Mouse (Mus musculus) spleen, postnatal 10 days (tissue): ENCODE measurements at regions not wholly inside any gene's neighbourhood (a gene's known extent, or its start where the extent isn't known, plus 50 kb on each side); places are given as distances from the start of the nearest gene placed in this dataset.

ENCODE experiments used
- DNase-seq, 2 experiments: peaks; one replicate each; pipeline ENCODE4 v3.0.0; 2021 to 2022; ENCODE audit warnings: low spot score in 2 of 2

DNA sequence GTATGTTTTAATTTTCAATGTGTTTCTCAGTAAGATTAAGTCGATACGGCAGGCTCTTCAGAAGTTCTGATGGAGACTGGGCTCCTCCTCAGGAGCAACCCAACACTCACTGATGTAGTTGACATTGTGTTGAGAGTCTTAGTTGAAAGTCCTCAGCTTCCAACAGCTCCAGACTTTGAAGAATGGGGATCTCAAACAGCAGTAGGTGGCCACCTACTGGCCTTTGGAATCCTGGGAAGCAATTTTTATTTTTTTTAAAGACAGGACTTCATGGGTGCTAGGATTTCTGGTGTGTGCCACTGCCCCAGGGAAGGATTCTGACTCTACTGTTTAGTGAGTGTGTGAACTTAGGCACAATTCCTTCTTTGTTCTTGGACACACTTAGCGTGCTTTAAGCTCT, 225.9 kb upstream of the Tbc1d5 start:
- DNase-seq, result no peak

DNA sequence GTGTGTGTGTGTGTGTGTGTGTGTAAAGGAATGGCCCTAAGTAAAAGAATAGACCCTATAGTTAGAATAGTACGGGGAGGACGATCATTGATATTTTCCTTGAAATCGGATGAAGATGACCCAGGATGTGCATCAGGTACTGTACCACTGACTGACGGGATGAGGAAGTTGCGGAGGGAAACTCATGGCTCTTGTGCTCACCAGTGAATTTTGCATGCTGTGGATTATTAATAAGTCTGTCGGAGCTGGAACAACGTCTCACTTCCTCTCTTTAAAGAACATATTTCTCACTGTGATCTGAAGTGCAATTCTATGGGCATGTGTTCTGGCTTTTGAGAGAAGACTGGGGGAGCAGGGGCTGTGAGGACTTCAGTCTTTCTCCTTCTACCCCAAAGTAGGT, 218.8 kb upstream of the Tbc1d5 start:
- DNase-seq, result no peak

DNA sequence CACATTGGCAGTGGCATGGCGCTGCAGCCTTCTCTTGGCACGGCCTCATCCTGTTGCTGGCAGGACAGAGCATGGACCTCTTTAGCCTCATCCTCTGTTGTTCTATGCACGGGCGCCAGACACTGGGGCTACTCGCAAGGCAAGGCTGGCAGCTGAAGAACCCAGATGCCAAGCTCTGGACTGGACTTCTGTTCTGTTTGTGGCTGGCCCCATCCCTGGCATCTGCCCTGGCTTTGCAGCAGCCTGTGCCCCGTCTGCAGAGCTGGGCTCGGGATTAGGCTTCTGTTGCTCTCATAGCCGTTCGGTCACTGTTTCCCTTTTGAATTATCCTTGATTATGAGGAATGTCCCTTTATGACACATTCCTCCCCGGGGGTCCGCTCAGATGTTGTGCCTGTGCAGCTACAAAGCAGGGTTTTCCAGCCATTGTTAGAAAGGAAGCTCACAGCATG, 214.6 kb upstream of the Tbc1d5 start:
- DNase-seq, result no peak

DNA sequence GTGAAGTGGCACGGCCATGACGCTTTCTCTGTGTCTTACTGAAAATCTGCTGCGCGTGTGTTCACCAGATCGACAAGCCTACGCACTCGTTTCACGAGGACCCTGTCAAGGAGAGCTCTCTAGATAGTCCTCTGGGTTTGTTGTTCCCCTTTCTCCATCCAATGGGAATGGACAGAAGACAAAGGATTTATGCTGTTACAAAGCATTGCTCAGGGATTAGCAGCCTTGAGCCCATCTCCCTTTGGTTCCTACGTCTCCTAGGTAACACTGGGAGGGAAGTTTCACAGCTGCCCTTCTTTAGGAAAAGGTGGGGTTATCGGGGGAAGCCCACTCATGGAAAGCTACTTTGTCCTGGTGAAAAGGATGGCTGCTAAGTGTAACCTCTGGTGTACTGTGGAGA, 212.7 kb upstream of the Tbc1d5 start:
- no peak for DNase-seq

DNA sequence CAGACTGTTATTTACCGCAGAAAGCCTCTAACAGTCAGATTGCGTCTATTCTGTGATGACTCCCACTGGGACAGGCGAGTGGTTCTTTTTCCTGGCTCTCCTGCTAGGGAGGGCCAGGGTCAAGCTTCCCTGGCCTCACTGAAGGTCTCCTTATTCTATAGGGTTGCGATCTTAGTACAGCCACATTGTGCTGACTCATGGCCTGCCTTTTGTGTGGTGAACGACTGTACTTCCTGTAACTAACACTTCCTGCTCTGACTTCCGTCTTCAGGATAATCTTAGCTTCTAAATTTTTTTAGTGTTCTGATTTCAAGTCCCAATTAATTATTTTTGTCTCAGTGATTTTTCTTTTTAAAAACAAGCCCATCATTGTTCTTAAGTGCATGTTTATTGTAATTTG, 203.4 kb upstream of the Tbc1d5 start:
- DNase-seq, result no peak

DNA sequence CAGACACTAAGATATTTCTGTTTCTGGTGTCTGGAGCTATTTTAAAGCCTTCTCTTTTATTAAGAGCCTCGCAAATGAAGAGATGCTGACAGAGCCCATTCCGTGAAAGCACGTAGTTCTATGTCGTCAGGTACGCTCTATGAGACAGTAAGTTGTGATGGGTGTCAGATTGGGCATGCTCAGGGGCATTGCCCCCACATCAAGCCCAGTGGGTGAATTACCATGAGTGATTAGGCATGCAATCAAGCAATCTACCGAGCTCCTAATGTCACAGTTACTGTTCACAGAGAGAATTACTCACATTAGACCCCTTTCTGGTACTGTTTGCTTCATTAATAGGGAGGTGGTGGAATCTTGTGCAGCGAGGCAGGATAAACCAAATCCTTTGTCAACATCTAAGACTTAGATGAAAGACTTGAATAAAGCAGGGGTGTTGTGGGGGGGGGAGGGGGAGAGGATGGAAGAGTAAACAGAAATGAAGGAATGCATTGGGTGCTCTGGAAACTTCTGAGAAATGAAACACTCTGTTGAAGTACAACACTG, 192.9 kb upstream of the Tbc1d5 start:
- no peak for DNase-seq

DNA sequence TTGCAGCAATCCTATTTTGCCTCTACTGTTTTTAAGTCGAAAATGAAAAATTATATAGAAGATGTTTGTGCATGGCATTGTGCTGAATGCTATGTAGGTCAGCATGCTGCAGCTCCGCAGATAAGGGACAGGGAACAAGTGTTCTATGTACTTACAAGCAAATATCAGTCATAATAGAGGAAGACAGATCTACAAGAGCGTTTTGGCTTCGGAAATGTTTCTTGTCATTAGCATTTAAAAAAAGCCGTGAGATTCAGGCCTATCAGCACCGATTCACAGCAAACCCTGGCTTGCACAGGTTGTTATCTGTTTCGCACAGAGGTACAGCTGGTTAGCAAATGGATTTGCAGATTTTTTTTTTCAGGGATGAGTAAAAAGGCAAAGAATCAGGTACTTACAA, 191.8 kb upstream of the Tbc1d5 start:
- no peak for DNase-seq

DNA sequence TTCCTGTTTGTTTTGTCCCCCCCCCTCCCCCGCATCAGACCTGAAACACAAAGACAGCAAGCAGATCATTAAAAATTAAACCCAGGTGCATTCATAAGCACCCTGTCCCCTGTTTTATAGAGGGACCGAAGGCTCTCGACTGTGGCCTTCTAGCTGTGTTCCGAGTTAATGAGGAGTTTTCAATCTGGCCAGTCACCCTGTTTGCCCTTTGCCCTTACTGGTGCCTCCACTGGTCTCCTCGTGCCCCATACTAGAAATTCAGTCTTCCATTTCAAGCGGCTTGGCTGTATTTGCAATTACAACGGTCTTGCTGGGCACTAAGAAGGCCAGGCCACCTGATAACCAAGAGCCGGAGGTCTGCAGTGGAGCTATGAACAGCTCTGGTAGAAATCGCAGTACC, 190.9 kb upstream of the Tbc1d5 start:
- no peak for DNase-seq

DNA sequence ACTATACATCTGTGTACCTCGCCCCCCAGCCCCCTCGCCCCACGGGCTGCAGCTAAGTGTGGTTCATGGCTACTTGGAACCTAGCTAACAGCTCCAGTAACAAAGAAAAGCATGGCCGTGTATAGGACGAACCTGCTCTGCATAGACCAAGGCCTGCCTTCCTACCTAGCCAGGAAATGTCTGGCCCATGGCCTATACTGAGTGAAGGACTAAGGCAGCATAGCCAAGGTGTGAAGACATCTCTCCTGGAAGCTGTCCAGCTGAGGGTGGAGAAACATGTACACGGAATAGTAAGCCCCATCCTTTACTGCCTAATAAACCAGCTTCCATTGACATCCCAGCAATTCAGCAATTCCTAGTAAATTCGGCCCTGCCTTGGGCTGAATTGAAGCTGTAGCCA, 183.6 kb upstream of the Tbc1d5 start:
- no peak for DNase-seq

DNA sequence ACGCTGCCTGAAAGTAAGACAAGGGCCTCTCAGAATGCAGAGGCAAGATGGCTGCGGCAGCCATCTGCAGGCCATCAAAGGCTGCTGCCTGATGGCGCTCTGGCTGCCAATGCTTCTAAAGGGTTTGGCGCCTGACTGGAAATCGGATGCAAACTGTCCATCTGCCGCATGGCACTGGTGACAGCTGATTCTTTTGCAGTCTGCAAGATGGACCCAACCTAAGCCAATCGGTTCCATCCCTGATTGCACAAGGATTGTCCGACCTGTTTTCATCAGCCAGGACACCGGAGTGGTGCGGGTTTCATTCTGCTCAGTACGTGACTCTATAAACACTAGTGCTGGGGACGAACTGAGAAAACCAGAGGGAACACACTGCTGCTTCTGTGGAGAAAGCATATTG, 183.1 kb upstream of the Tbc1d5 start:
- no peak for DNase-seq

DNA sequence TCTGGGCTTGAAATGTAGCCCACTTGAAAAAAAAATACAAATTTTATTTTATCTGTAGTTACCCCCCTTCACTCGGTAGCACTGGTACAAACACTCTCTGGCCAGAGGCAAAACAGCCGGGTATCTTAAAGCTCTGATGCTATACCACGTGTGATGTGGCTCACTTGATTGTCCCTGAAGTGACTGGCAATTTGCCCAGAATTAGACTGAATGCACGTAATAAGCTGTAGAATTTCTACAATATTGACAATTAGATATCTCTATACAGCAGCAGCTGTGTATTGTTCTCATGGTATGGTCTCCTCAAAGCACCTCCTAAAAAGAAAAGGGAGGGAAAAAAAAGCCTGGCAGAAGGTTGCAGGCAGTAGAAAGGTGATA, 179.2 kb upstream of the Tbc1d5 start:
- DNase-seq, result no peak

DNA sequence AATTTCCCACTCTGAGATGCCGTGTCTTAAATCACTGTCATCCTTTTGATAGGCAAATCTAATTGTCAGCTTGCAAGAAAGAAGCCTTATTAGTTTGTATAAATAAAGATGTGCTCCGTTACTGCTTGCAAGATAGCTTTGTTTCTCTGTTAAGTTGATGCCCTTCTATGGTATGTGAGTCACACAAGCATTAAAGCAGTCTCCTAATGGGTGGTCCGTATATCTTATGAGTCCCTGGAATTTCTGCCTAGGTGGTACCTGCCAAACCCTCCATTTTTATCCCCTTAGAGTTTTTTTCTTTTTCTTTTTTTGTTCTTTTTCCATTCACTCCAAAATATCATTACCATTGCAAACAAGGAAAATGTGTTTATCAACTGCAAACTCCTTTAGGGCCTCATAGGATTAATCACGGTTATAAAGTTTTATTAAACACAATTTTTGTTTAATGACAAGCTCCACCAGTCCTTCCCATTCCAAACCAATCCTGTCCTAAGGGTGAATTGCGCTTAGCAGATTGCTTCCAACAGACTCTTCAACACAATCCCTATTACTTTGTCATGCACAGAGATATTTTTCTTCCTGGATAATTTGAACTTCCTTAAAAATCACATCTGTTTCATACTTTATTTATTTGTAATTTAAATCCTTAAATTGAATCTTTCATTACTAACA, 178.7 kb upstream of the Tbc1d5 start:
- no peak for DNase-seq

DNA sequence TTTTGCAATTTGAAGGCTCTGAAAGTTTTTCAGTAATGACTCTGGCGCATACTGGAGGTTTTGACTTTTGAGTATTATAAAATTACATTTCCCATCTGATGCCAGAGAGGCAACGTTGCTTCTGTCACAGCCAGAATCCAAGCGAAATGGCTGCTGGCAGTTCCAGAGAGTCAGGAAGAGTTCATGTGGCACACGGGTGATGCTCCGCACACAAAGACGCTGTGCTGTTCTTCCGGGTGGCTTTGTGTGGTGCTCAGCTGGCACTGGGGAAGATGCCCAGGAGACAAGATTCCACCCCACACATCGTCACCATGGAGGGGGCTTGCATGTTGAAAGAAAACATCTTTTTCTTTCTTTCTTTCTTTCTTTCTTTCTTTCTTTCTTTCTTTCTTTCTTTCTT, 177.3 kb upstream of the Tbc1d5 start:
- DNase-seq, result no peak

DNA sequence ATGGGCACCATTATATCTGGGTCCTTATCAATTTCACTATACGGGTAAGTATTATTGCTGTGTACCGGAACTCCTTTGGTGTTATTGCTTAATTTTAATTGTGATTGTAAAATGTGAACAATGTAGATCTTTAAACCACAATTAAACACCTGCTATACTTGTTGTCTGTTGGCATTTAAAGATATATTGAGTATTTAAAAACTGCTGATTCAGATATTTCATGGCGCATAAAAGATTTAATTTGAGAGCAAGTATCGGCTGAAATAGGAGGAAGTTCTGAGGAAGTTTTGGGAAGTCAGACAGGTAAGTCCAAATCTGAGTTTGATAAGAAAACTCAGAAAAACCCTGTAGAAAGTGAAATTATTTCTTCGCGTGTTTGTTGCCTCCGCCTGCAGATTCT, 142.7 kb upstream of the Tbc1d5 start:
- DNase-seq, result no peak

DNA sequence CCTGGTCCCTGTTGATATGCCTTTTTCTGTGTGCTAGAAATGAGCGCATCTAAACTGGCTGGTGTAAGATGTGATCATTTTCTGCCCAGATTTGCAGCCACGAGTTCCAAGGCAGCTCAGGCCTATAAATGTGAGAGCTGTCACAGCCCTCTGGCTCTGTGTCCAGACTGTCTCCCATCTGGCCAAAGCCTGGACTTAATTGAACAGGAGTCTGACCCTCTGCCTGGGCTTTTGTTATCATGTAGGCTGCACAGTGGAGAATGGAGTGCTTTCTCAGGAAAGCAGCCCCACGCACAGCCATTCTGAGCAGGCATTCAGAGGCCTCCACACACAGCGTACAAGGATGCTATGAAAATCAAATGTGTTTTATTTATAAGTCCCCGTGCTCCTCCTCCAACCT, 141.9 kb upstream of the Tbc1d5 start:
- no peak for DNase-seq

DNA sequence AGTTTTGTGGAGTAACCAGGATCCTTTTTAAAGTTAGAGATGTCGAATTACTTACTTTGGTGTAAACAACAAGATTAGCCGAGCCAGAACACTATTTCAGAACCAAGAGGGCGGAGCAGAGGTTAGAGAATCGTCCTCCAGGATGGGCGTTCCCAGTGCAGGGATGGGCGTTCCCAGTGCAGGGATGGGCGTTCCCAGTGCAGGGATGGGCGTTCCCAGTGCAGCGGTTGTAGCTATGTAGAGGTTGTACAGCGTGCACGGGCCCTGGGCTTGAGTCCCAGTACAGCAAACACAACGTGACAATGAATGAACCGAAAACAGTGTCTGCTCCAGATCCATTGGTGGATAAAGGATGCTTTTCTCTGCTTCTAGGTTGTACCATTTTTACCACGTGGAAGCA, 125.8 kb upstream of the Tbc1d5 start:
- DNase-seq, result no peak

DNA sequence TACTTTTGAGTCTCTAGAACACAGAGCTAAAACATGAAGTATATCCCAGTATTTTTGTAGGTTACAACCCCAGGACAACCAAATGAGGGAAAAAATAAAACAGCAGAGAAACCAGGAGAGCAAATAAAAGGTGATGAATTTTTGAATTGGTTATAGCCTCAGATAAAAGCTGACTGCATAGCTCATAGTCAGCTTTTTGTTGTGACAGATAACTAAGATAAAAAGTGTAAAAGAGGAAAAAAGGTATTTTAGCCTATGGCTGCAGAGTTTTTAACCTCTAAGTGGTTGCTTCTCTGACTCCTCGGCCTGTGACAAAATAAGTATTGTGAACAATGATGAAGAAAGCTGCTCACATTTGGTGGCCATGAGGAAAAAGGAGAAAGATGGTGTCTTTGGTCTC, 111.6 kb upstream of the Tbc1d5 start:
- DNase-seq, result no peak

DNA sequence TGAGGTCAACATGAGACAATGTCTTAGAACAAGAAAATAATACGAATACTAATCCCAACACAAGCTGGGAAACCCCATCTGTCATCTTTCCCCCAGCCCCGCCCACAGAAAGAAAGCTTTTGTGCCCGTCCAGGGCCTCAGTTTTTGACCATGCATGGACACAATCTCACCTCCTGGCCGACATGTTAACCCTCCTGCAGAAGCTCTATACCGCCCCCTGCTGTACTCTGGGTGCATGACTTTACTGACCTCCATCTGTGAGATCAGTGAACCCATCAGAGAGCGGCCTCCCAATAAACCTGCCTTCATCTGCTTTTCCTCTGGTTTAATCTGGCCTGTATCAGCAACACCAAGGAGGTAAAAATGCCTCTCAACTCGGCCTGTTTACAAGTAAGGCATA, 109.6 kb upstream of the Tbc1d5 start:
- peak; percentile 46 to 81 for DNase-seq

DNA sequence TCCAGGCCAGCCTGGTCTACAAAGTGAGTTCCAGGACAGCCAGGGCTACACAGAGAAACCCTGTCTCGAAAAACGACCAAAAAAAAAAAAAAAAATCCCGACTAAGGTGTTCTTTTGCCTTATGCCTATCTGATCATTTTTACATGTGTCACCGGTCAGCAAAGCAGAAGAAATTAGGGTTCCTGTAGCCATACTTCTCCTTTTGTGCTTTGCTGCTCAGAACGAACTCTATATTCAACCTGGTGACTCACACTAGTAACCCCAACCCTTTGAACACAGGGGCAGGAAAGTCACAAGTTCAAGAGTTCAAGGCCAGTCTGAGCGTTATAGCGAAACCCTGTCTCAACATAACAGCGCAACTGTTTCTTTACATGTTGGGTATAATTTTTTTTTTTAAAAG, 108.7 kb upstream of the Tbc1d5 start:
- DNase-seq, result no peak

DNA sequence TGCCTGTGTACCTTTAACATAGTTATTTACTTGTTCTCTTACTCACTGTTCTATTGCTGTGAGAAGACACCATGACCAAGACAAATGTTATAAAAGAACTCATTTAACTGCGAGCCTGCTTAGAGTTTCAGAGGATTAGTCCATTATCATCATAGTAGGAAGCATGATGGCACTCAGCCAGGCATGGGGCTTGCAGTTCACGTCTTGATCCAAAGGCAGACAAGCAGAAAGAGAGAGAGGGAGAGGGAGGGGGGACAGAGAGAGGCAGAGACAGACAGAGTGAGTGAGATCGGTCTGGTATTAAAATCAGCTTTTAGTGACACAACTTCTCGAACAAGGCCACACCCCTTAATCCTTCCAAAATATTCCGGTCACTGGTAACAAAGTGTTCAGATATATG, 106.2 kb upstream of the Tbc1d5 start:
- DNase-seq, result no peak

DNA sequence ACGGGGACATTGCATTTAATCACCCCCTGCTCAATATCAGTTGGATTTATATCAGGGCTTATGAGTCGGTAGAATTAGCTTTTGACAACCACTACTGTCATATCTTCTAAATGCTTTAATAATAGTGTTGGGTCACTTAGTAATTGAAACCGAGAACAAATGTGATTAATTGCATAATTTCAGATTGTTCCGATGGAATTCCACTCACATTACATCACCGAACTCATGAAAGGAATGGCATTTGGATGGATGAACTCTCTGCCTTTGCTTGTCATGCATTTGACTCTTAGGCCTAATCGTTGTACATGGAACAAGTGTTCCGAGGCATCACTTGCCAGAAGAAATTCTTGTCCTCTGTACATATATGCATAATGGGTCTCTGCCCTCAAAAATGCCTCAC, 99.6 kb upstream of the Tbc1d5 start:
- no peak for DNase-seq

DNA sequence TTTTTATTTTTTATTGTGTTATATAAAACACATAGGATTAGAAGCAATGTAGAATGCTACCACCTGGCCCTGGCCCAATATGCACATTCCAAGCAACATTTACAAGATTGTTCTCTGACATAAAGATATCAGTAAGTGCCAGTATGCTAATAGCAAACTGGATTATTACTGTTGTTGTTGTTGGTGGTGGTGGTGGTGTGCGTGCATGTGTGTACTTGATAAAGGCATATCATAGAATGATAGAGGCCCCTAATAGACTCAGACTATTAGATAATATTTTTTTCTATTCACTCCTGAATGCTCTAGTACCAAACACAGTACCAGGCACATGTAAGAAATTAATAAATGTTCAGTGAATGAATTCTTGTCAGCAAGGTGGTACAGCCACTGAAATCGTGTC, 98.9 kb upstream of the Tbc1d5 start:
- DNase-seq, result no peak

DNA sequence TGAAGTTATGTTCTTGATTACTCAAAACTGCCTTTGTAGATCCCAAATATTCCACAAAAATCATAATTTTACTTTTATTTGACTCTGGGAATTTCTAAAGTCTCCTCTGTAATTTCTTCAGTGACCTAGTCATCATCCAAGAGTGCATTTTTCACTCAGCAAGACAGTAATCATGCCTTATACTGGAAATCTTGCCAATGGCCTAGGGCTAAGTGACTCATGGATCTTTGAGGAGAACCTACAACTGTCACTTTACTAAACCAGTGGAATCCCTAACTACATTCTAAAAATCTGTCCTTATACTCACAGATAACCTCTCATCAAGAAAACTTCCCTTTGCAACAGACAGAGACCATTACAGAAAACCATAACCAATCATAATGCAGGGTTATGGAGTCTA, 98.0 kb upstream of the Tbc1d5 start:
- DNase-seq, result no peak

DNA sequence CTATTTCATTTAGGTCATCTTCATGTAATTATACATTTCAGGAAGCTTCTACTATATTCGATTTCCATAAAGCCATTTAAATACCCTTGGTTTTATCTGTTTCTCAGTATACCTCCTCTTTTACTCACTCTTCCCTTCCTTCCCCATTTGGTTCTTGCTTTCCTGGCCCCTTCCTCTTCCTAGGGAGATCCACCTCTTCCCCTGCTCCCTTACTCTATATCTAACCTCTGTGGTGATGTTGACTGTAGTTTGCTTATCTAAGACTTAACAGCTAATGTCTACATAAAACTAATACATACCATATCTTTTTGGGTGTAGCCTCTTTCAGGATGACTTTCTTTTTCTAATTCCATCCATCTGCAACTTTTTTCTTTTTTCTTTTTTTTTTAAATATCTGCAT, 92.9 kb upstream of the Tbc1d5 start:
- no peak for DNase-seq
